Mouse (Mus musculus): ENCODE results near the gene Lmx1b.
A peak's percentile ranks its signal among the peaks of the same experiment; 100 is the strongest.

Lmx1b gene

DNA sequence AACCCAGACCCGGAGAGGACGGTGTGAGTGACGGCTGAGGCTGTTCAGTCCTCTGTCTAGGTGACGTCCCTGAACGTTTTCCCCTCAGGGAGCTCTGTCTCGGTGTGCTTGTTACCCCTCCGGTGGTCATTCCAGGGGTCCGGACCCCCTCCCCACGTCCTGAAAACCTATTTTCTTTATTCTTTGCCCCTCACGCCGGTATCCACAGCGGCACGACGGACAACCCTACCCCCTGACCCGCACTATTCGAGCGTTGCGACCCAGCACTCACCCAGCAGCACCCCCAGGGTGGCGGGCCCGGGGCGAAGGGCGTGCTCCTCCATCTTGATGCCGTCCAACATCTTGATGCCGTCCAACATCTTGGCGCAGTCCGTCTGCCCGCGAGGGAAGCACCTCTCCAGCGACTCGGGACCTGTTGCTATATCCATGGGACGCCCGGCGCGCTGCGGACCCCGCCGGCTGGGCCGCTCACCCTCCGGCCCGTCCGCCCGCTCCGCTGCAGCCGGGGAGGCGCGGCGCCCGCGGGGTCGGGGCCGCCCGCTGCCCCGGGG lies at the start of gene Lmx1b:
TSS of gene Lmx1b (minus strand) at position 341 of the 551 bp plus-strand sequence.
- no peak for DNase-seq

DNA sequence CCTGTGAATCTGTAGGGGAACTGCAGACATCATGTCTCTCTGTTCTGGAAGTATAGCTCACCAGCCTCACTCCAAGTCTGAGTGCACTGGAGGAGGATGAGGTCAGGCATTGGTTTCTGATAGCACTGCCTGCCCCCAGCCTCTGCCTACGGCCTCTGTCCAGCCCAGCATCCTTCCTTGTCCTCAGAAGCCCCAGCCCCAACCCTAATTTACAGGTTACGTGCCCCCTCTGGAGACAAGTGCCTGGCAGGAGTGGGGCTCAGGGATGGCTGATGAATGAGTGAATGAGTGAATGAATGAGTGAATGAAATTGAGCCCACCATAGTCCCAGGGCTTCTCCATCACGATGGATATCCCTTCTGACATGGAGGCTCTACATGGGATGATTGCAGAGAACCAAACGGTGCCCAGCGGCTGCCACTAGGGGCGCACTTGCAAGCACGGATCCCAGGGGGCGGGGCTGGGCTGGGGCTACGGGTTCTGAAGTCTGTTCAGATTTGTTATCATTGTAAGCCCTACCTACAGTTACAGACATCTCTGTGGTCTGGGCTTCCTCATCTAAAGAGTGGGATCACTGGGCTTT lies 49.7 kb upstream of the Lmx1b start:
- DNase-seq, result no peak

DNA sequence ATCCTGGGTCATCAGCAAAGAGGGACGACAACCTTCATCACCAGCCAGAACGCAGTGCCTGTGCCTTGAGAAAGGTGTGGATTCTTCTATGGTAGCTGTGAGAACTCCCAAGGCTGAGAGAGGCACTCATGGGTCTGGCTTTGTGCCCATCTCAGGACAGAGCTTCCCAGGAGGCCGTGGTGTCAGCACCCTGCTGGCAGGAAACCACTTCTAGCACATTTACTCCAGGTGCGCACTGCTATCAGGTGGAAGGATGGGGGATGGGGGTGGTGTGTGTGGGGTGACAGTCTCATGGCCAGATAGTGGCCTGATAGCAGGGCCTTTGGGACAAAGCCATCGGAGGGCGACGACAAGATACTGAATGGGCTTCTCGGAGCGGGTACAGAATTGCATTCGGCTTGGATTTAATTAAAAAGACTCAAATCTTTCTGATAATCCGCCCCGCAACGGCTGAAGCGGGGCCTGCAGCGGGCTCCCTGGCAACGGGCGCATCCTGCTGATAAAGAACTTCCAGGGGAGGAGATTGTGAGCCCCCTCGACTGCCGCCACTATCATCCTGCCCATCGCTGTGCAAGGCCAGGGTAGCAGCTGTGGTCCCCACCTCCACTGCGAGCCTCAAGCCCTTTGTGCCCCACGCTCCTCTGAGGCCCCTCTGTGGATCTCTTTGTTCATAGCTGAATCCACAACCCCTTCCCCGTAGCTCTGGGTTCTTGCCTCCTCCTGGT lies 49.0 kb upstream of the Lmx1b start:
- DNase-seq, result no peak

GRCm38 (mm10) chr2:33683594-33683993 lies 43.3 kb upstream of the Lmx1b start:
- no peak for DNase-seq

DNA sequence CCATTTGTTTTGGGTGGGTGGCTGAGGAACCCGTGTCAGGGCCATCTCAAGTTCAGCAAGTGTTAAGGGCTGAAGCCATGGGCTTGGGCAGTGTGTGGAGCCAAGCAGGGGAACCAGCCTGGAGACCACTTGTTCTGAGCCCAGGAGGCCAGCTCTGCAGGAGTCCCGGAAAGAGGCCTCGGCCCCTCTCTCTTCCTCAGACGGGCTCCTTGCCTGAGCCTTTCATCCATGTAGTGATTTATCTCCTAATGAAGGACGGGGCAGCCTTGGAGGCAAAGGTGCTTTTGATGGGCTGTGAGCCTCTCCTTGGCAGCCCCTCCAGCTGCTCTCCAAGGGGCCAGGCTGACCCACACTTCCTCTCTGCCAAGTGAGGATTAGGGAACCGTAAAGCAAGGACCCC lies 42.8 kb upstream of the Lmx1b start:
- DNase-seq, result no peak

DNA sequence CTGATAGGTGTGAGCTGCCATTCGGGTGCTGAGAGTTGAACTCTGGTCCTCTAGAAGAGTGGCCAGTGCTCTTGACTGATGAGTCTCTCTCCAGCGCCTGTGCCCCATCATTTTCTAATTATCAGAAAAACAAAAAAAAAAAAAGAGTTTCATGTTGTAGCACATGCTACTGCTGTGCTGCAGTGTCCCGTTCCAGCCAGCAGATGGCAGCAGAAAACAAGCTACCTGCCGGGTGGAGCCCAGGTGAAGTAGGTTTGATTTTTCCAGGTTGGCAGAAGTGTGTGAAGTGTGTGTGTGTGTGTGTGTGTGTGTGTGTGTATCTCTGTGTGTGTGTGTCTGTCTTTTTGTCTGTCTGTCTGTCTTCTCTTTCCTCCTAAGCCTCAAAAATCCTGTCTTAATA lies 41.9 kb upstream of the Lmx1b start:
- DNase-seq, result peak; percentile 43

GRCm38 (mm10) chr2:33678950-33679654 lies 38.8 kb upstream of the Lmx1b start:
- no peak for DNase-seq

DNA sequence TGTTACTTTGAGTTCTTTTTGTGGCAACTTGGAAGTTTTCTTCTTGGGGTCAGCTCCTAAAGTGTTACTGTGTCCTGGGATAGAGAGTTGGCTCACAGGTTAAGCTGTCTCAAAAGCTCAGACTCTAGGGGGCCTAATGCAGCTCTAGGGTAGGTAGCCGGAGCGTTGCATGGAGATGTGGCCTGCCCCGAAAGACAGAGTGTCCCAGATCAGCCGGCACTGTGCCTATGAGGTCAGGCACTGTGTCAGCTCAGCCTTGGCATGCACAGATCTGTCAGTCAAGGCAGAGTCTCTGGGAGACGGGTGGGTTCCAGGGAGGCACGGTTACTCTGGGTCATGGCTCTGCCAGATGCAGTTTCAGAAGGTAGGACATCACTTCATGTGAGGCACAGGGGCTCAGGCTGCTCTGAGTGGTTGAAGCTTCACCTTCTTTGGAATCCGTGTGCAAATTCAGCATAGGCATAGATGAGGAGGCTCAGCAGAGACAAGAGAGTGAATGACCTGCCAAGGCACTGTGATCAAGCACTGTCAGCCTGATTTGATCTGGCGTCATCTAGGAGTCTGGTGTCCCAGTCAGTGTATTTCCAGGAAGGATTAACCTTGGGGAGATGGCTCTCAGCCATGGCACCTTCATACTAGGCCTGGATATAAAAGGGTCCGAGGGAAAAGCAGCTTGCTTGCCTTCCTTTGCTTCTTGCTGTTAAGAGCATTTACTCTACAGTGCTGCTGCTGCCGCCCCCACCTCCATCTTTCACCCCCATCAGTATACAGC lies 32.6 kb upstream of the Lmx1b start:
- no peak for DNase-seq

GRCm38 (mm10) chr2:33668741-33669140 lies 28.4 kb upstream of the Lmx1b start:
- DNase-seq, result no peak

GRCm38 (mm10) chr2:33666388-33666945 lies 26.2 kb upstream of the Lmx1b start:
- DNase-seq, result no peak

- peak; percentile 11 for DNase-seq
These were observed 25.2 kb upstream of the Lmx1b start for GRCm38 (mm10) chr2:33665363-33666058.

GRCm38 (mm10) chr2:33664661-33665060 lies 24.4 kb upstream of the Lmx1b start:
- no peak for DNase-seq

DNA sequence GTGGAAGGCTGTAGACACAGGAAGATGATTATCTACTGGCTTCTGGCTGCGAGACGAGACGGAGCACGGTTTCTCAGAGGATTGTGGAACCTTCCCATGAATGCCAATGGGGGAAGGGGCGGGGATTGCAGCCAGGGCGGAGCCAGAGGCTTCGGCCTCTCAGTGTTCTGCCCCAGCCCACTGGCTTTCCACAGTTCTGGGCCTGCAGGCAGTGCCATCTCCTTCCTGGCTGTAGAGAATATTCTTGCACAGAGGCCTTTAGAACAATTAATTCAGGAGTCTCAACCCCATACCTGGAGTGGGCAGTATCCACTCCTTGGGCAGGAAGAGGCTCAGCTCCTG lies 18.9 kb upstream of the Lmx1b start:
- DNase-seq, result no peak

GRCm38 (mm10) chr2:33658602-33659287 lies 18.4 kb upstream of the Lmx1b start:
- no peak for DNase-seq

DNA sequence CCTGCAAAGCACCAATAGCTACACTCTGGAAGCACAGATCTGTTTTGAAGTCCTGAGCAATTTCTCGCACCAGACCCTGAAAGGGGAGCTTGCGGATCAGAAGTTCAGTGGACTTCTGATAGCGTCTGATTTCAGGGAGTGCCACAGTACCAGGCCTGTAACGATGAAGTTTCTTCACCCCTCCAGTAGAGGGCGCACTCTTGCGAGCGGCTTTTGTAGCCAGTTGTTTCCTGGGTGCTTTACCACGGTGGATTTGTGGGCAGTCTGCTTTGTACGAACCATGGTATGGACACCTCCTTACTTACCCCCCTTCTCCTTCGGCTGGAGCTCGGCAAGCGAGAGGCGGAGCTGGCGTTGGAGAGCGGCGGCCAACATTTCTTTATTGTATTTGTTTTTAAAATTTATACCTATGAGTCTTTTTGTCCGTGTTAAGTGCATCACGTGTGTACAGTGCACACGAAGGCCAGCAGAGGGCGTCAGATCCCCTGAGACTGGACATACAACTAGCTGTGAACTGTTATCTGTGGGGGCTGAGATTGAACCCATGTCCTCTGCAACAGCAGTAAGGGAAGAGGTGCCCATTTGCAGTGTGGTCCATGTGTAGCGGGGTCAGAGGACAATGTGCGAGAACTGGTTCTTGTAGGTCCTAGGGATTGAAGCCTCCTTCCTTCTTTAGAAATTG lies 12.3 kb upstream of the Lmx1b start:
- DNase-seq, result no peak

- no peak for DNase-seq
These were observed 9.1 kb upstream of the Lmx1b start for GRCm38 (mm10) chr2:33649371-33649770.

GRCm38 (mm10) chr2:33648894-33649293 lies 8.6 kb upstream of the Lmx1b start:
- no peak for DNase-seq

DNA sequence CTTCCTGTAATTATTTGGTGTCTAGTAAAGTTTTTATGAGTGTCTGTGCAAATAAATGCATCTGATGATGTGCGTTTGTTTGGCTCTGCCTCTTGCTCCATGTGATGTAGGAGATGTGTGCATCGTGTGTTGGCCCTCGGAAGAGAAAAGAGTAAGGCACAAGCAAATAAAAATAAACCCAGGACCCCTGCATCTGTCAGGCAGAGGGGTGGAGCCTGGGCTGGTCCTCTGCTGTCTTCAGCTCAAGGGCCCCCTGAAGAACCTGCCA lies 5.9 kb upstream of the Lmx1b start:
- no peak for DNase-seq

DNA sequence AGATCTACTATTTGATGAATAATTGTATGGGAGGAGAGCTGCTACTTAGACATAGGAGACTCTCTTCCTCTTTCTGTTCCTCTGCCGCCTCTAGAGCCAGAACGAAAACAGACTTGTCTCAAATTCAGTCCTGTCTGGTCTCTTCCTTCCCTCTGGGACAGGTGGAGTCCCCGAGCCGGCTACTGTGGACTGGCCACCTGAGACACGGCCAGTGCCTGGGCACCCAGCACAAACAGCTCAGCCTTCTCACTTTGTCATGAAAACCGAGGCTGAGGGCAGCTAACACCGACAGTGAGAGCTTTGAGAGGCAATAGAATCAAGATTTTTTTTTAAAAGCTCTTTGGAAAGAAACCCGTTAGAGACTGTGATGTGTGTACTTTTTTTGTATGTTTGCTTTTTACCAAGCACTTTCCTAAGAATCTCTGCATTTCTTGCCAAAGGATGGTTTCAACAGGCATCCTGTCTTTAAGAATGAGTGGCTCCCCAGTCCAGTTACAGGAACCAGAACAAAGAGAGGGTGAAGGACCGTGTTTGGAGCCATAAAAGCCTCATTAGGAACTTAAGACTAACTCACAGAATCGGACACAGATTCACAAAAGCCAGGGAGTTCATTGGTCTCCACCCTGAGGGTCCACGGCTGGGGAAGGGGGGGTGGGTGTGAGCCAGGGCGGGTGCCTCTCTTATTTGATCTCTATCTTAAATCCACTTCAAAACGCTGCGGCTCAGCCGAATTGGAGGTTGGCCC lies 5.4 kb upstream of the Lmx1b start:
- DNase-seq, result no peak

All from cerebellum, adult 11-12 months (tissue).